Mouse (Mus musculus) T-helper 2 cell (primary cell): ENCODE results near the gene Zfp956.

Experiments
- in situ Hi-C: fragments of 300-600 bp; cut with MboI, MseI; formaldehyde crosslinking; loops from one replicate; pipeline ENCODE4 v1.15.1; 2025; ENCODE audit warnings: high pct_unique_total_duplicates

Gene Zfp956

DNA sequence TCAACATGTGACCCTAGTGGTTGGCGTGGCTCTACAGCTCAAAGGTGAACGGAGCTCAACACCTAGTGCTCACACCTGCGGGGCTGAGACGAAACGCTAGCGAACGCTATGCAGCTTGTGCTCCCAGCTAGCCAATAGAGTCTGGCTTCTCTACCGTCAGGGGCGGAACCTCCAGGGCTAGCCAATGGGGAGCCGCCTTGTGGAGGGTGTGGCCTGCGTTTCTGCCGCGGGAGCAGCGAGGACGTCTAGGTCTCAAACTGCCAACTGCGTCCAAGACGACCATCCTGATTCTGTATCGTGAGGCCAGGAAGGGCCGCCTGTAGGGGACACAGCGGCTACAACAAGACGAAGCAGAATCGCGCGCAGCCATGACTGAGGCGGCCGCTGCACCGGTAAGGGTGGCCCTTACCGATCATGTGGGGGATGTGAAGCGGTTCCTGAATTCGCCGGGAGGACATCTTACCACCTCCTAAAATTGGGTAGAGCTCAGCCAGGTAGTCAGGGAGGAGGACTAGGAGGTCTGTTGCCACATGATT, at the start of gene Zfp956:
Zfp956 (plus strand) TSS at position 200 of the 536 bp plus-strand sequence.
- in situ Hi-C loops, result no loop called here

- in situ Hi-C loops, result no loop called here
These were observed 49.6 kb upstream of the Zfp956 start for GRCm38 (mm10) chr6:47903587-47903986.

DNA sequence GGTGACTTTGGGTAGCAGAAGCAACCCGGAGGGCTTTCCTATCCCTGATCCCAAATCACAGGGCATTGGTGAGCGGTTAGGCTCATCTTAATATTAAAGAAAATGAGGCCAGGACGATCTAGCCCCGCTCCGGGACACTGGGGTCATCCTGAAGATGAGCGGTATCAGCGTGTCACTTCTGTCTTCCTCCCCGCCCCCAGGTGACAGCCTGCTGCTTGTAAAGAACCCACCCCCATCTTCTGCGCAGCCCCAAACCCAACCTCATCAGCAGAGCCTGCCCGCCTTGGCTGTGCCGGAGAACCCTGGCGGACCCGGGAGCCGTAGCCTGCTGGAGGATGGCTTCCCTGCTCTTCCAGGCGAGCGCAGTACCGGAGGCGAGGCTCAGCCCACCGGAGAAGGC, 48.8 kb upstream of the Zfp956 start:
- in situ Hi-C loops, result no loop called here

- in situ Hi-C loops, result no loop called here
These were observed 48.1 kb upstream of the Zfp956 start for GRCm38 (mm10) chr6:47904917-47905695.

GRCm38 (mm10) chr6:47906326-47906725, 46.9 kb upstream of the Zfp956 start:
- in situ Hi-C loops, result no loop called here

GRCm38 (mm10) chr6:47909007-47909406, 44.2 kb upstream of the Zfp956 start:
- in situ Hi-C loops, result no loop called here

GRCm38 (mm10) chr6:47911650-47912049, 41.5 kb upstream of the Zfp956 start:
- in situ Hi-C loops, result no loop called here

GRCm38 (mm10) chr6:47912991-47913390, 40.2 kb upstream of the Zfp956 start:
- in situ Hi-C loops, result no loop called here

DNA sequence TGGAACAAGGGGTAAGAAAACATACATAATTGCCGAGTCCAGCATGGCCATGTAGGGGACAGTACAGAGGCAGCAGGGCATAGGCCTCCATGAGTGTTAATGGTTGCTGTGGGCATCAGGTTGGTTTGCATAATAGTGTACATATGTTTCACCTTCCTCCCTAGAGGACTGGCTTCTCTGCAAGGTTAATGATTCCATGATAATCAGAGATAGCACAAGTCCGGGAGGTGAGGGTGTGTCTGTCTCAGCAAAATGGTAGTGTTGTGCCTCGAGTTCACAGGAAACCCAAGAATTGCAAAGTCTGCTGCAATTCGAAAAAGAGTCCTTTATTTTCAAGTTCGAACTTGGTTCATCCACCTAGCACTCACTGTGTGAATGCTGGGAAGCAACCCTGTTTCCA, 36.1 kb upstream of the Zfp956 start:
- in situ Hi-C loops, result no loop called here

DNA sequence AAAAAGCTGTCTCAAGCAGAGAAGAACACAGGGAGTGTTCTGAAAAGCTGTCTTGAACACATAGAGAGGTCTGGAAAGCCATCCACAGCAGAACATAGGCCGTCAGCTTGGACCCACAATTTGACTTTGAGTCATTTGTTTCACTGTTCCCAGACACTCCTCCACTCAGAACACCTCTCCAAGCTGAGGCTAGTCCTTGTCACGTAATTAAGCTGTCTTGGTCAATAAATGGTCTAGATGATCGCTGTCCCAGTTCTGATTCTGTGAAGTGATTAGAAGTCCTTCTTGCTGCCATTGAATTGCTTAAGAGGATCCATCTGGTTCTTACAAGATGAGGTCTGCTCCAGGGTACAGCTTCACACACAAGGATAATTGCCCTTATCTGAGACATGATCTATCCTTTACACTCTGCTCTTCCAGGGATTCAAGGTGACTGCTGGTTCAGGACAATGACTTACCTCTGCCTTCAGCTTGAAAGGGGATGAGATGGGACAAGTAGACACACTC, 34.4 kb upstream of the Zfp956 start:
- in situ Hi-C loops, result no loop called here

DNA sequence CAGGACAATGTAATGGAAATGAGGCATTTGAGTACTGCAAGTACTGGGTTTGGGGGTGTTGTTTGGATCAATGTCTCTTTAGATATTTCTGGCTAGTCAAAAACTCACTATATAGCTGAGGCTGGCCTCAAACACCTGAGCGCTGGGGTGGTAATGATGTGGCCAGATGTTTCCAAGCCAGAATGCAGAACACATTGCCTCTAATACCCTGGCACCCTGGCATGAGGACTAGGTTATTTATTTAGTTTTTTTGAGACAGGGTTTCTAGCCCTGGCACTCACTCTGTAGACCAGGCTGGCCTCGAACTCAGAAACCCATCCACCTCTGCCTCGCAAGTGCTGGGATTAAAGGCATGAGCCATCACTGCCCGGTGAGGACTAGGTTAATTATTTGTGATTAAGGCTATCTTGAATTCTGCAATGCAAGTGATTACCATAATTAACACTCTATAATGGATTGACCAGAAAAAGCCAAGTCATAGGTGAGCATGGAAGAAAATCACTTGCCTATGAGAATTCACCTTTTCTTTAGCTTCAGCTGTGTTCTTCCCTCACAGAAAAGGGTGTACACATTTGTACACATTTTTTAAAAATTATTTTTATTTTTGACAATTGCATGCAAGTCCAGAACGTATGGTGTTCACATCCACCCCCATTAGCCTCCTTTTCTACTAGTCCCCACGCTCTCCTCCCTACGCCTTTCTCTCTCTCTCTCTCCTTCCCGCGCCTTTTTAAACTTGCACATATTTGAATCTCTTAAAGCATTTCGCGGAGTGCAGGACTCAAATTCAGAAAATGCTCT, 33.3 kb upstream of the Zfp956 start:
- in situ Hi-C loops, result no loop called here

DNA sequence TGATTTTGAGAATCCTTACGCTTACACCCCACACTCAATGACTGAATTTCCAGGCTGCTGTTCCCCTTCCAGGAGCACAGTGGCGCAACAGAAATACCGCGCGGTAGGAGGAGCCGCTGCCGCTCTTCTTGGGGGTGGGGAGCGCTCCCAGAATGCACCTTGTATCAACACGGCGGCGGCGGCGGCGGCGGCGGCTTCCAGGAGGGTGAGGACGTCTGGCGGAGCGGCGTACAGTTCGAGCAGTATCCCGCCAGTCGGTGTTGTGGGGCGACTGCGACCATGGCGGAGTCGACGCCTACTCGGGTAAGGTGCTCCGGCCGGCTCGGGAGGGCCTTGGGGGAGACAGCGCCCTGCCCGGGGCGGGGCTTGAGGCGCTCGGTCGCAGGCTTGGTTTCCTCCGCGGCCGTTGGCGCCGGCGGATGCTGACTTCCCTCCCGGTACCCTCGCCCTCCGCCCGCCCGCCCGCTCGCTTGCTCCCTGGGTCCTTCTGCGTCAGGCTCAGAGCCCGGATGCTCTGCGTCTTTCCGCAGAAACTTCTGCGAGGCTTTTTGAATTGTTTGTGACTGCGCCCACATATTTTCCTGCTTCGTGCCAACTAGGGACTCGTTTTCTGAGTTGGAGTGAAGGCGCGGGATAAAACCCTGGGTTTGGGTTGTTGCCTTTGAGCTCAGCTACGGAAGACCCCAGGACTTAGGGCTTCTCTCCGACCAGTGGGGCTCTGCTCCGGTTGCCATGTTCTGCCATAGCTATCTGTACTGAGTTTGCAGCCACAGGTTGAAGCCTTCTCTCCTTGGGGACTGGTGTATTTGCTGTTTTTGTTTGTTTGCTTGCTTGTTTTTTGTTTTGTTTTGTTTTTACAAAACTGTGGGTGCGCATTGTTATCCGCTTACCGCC, 32.5 kb upstream of the Zfp956 start, which contains the start of gene Zfp212:
Zfp212 (plus strand) TSS at position 30 of the 894 bp plus-strand sequence.
- in situ Hi-C loops, result no loop called here

- in situ Hi-C loops, result loop anchor here (10.0 kb wide), 1 partner anchor 842 kb away; no protein-coding TSS in a partner anchor
These were observed 10.7 kb upstream of the Zfp956 start for GRCm38 (mm10) chr6:47942461-47942860.

DNA sequence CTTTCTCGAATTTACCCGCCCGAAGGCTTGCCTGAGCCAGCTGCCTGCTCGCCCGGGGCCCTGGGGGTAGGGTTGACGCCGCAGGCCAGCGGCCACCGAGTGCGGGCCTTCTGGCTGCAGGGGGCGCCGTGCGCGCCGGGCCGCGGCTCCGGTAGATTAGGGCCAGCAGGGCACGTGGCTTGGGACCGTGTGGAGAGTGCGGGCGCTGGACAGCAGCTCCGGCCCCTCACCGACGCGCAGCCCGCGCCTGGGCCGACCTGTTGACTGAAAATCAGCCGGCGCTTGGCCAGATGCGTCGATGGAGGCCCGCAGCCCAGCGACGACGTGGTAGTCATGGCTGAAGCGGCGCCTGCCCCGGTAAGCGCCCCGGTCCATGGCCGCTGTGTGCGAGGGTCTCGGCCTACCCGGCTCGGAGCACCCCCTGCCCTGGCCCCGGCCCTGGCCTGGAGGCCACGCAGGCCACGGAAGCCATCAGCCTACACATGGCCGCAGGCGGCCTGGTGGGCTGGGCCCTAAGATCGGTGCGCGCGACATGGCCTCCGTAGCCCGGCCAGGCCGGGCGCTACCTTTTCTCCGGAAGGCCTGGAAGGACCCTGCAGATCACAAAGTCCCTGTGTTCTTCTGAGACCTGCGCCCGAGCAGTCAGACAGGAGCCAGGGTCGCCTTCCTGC, 10.0 kb upstream of the Zfp956 start:
- in situ Hi-C loops, result loop anchor here (10.0 kb wide), 1 partner anchor 842 kb away; no protein-coding TSS in a partner anchor

- in situ Hi-C loops, result loop anchor here (10.0 kb wide), 1 partner anchor 841 kb away; no protein-coding TSS in a partner anchor
These were observed 9.5 kb upstream of the Zfp956 start for GRCm38 (mm10) chr6:47943721-47944120.

DNA sequence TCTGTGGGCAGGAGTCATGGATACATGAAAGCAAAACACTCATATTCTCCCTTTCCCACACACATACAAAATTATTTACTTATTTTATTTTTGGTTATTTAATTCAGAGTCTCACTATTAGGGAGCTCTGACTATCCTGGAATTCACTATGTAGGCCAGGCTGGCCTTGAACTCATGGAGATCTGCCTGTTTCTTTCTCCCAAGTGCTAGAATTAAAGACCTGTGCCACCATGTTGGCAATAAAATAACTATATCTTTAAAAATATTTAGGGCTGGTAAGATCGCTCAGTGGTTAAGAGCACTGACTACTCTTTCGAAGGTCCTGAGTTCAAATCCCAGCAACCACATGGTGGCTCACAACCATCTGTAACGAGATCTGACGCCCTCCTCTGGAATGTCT, 5.8 kb upstream of the Zfp956 start:
- in situ Hi-C loops, result loop anchor here (5.0 to 10.0 kb wide), 2 partner anchors 65 to 837 kb away; no protein-coding TSS in a partner anchor

DNA sequence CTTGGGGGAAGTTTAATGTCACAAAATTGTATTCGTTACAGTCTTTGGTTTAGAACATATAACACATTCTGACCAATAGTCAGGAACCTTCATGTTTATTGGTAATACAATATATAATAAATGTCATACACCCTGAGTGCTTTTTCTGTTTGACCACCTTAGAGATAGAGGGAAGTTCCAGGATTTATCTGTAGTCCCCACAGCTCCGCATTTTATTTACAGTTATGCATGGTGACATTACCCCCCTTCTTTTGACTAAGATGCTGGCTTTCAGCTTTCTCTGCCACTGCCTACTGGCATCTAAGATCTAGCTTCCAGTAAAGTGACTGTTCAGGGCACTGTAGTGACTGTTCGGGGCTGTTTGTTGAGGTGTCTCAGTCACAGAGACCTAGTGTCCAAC, 1.2 kb downstream of the Zfp956 start:
- in situ Hi-C loops, result no loop called here

DNA sequence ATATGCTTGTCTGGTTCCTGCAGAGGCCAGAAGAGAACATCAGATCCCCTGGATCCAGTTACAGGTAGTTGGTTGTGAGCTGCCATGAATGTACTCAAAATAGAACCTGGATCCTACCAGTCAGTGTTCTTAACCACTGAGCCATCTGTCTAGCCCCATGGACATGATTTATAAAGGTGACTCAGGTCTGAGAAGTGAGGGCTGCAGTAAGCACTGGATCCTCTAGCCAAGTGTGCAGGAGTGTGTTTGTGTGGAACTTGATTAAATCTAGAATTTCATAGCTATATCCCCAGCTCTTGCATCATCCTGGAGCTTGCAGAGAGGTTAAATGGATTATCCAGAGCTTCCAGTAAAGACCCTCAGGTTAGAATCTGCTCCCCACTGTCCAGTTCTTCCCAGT, 4.6 kb downstream of the Zfp956 start:
- in situ Hi-C loops, result no loop called here

- in situ Hi-C loops, result no loop called here
These were observed 7.7 kb downstream of the Zfp956 start for GRCm38 (mm10) chr6:47960685-47961421.

DNA sequence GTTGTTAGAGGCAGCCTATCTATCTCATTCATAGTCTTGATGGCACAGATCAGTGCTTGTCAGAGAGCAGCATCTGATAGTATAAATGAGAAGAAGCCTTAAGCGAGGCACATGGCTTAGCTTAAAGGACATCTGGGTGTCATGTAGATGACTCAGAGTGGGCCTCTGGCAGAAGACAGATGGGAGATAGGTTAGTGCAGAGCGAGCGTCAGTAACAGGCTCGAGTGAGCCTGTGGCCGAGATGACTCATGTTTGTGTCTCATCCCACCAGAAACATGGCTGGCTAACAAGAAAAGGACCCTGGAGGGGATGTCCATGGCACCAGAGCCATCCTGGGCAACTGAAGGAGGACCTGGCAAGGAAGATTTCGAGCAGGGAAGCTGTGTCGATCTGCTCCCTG, 9.9 kb downstream of the Zfp956 start:
- in situ Hi-C loops, result no loop called here
